Comparison of ENCODE assay signal across 15 mouse cellular contexts in genomic region chr14:97596694-97597093, GRCm38 (mm10).
"Had no signal": no experiment of that assay in that cellular context is flagged by ENCODE, and none has a peak within 500 bp of the region (broad histone marks: within the 10 kb centered on the region; RNA-seq: fewer than 3 reads in every experiment).

No protein-coding gene starts in this region.

- H3K4me1 ChIP-seq: limb, embryonic 15.5 days; liver, embryonic 12.5 days; megakaryocyte, embryonic 14.5 days had no signal

- H3K36me3 ChIP-seq: limb, embryonic 15.5 days; liver, embryonic 12.5 days had no signal

- H3K9me3 ChIP-seq: limb, embryonic 15.5 days; liver, embryonic 12.5 days; megakaryocyte, embryonic 14.5 days had no signal

- H3K4me3 ChIP-seq: limb, embryonic 15.5 days; liver, embryonic 12.5 days; megakaryocyte, embryonic 14.5 days; myocyte had no signal

- DNase-seq: kidney, postnatal 25 days; layer of hippocampus, adult 9-11 months; layer of hippocampus, postnatal 36 days; lung, embryonic 14.5 days; lung, postnatal 14 days; midbrain, embryonic 14.5 days; right cerebral cortex, postnatal 4 days; spleen, adult 18-20 months; thymus, adult 18-20 months; thymus, postnatal 25 days had no signal

- H3K9ac ChIP-seq: limb, embryonic 15.5 days; liver, embryonic 12.5 days; lung, embryonic 14.5 days had no signal

- ATAC-seq: liver, embryonic 12.5 days had no signal

- H3K4me2 ChIP-seq: limb, embryonic 15.5 days; liver, embryonic 12.5 days; lung, embryonic 14.5 days had no signal

- H3K27ac ChIP-seq: limb, embryonic 15.5 days; liver, embryonic 12.5 days; macrophage had no signal

- H3K27me3 ChIP-seq: limb, embryonic 15.5 days; liver, embryonic 12.5 days; megakaryocyte, embryonic 14.5 days had no signal
